Mouse (Mus musculus) megakaryocyte, embryonic 14.5 days (primary cell): ENCODE results near the gene Arhgap8.

Experiments used
- FLI1 ChIP-seq: IDR thresholded peaks from 2 replicates; pipeline ENCODE4 v1.6.1; 2012; ENCODE audit warnings: low read length, inconsistent platforms, mixed read lengths
- GATA1 ChIP-seq: IDR thresholded peaks from 3 replicates; pipeline ENCODE4 v1.6.1; 2012; ENCODE audit warnings: mixed read lengths, low read length, inconsistent platforms, borderline replicate concordance

DNA sequence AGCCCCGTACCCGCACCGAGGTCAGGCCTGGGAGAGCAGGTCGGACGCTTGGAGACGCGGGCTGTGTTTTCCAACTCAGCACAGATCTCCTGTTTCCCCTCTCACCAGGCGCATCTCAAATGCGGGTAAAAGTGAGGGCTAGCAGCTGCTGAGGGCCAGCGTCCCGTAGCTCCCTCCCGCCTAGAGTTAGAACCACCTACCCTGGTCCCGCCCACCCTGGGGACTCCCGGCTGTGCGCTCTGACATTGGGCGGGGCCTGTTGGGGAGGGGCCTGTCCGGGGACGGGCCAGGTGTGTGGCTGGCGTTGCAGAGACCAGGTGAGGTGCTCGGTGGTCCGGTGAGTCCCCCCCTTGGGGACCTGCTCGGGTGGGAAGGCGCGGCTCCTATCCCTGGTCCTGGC is at the start of gene Arhgap8:
- TF ChIP-seq GATA1 (no peak), FLI1 (no peak)
